Mouse (Mus musculus): ENCODE results near the gene Fsip1. TPM values are rescaled to one million over a fixed set of nuclear protein-coding genes. Genes with fewer than 3 reads are reported as not detected.
A peak's percentile ranks its signal among the peaks of the same experiment; 100 is the strongest.

The Fsip1 gene
- polyA plus RNA-seq, 1 experiment from 2014 or later, result 2.3 TPM

DNA sequence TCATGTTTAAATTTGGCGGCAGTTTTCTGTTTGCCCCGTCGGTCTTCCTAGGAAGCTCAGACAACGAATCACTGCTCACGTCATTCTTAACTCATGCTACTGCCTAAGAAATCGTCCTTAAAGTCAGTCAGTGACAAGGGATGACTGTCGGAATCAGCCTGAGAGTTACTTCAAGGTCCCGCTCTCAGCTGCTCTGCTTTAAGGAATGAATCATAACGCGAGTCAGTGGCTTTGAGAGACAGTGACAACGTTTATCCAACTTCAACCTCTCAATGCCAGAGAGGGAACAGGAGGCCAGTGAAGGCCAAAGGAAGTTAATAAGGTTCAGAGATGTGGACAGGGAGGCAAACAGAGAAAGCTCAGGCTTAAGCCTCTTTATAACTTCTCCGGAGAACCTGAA, 7.8 kb downstream of the Fsip1 start:
- no peaks in the 10 kb centered on the region for H3K36me3 ChIP-seq (ENCODE audit: insufficient read depth, low read length)
- 55% methylated on average over 12 of the region's 12 CpGs for WGBS
- ATAC-seq (no peak), DNase-seq (ENCODE audit: low spot score) (no peak)
- no peak overlapping the region for H3K4me2 ChIP-seq (replicated peaks; ENCODE audit: low read depth, low read length)
- H3K4me1 ChIP-seq (ENCODE audit: insufficient read depth, low read depth, low read length), result no peaks in the 10 kb centered on the region
- H3K27me3 ChIP-seq (replicated peaks; ENCODE audit: insufficient read depth, low read length), result no peaks in the 10 kb centered on the region
- no peak overlapping the region for H3K4me3 ChIP-seq (ENCODE audit: low read depth, low read length)
- TF ChIP-seq CTCF (IDR thresholded peaks at IDR 0.05) (no peak), EP300 (IDR thresholded peaks at IDR 0.05) (no peak)
- no peak overlapping the region for H3K27ac ChIP-seq (ENCODE audit: low read length)
- H3K9ac ChIP-seq (replicated peaks; ENCODE audit: low read depth), result no peak overlapping the region
- no peaks in the 10 kb centered on the region for H3K9me3 ChIP-seq (ENCODE audit: low read length)

DNA sequence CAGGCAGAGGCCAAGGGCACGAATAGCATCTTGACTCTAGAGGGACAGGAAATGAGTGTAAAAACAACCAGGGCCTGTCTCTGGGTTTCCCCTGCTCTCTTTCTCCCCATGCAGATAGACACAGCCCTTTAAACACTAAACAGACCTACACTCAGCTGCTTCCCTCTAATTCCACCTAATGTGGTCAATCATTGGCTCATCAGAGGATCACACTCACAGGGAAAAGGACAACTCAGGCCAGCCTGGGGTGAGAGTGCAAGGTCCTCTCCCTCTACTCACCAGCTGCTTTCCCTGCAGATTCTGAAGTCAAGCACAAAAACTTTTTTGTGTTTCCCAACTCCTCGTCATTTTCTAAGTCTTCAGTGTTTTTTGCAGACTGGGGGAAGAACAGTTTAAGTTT, 8.8 kb downstream of the Fsip1 start:
- no peak overlapping the region for H3K9ac ChIP-seq (replicated peaks; ENCODE audit: low read depth)
- H3K27me3 ChIP-seq (replicated peaks; ENCODE audit: insufficient read depth, low read length), result no peaks in the 10 kb centered on the region
- 31% methylated on average over 2 of the region's 2 CpGs for WGBS
- no peak for DNase-seq (ENCODE audit: low spot score)
- no peaks in the 10 kb centered on the region for H3K4me1 ChIP-seq (ENCODE audit: insufficient read depth, low read depth, low read length)
- TF ChIP-seq EP300 (IDR thresholded peaks at IDR 0.05) (no peak), CTCF (IDR thresholded peaks at IDR 0.05) (no peak)
- H3K9me3 ChIP-seq (ENCODE audit: low read length), result no peaks in the 10 kb centered on the region
- H3K4me2 ChIP-seq (replicated peaks; ENCODE audit: low read depth, low read length), result no peak overlapping the region
- no peak overlapping the region for H3K4me3 ChIP-seq (ENCODE audit: low read depth, low read length)
- H3K36me3 ChIP-seq (ENCODE audit: insufficient read depth, low read length), result no peaks in the 10 kb centered on the region
- no peak for ATAC-seq
- H3K27ac ChIP-seq (ENCODE audit: low read length), result no peak overlapping the region

DNA sequence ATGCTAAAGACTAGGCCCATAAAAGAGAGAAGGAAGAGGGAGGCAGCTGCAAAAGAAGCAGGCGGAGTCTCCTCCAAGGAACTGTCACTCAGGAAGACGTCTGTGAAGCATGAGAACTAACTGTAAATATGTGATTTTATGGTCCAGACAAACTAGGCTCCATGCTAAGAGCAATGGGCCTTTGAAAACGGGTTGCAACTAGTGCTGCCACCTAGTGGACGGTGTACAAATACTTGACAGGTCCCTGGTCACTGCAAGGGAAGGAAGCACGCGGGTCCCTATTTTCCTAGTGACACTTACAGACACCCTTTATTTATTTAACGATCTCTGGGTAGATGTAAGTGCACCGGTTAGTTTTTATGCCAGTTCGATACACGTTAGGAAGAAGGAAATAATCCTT, 10.9 kb downstream of the Fsip1 start:
- Histone ChIP-seq H3K9me3 (ENCODE audit: low read length) (no peaks in the 10 kb centered on the region), H3K36me3 (ENCODE audit: insufficient read depth, low read length) (no peaks in the 10 kb centered on the region), H3K27me3 (replicated peaks; ENCODE audit: insufficient read depth, low read length) (no peaks in the 10 kb centered on the region), H3K4me3 (ENCODE audit: low read depth, low read length) (no peak overlapping the region), H3K27ac (ENCODE audit: low read length) (no peak overlapping the region), H3K4me1 (ENCODE audit: insufficient read depth, low read depth, low read length) (no peaks in the 10 kb centered on the region), H3K4me2 (replicated peaks; ENCODE audit: low read depth, low read length) (no peak overlapping the region), H3K9ac (replicated peaks; ENCODE audit: low read depth) (no peak overlapping the region)
- ATAC-seq (peak; percentile 65), DNase-seq (ENCODE audit: low spot score) (peak; percentile 83)
- WGBS, result 4% methylated on average over 10 of the region's 10 CpGs
- TF ChIP-seq CTCF (IDR thresholded peaks at IDR 0.05) (peak; percentile 87), EP300 (IDR thresholded peaks at IDR 0.05) (no peak)

DNA sequence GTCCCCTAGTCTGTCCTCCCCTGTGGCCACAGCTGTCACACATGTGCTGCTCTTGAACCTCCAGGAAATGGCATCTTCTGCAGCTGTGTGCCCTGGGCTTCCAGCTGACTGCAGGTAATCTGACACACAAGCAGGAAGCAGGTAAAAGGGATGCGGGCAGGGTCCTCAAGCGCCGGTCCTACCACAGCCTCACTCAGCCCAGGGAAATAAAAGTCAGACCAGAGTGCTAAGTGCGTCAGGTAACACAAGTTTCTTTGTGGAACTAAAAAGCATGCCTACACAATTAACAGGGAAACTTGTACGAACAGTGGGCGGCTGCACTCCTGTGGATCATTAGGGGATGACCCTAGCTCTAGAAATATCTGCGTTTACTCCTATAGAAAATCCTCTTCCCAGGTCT, 20.6 kb downstream of the Fsip1 start:
- Histone ChIP-seq H3K36me3 (ENCODE audit: insufficient read depth, low read length) (no peaks in the 10 kb centered on the region), H3K4me1 (ENCODE audit: insufficient read depth, low read depth, low read length) (no peaks in the 10 kb centered on the region), H3K4me3 (ENCODE audit: low read depth, low read length) (no peak overlapping the region), H3K27ac (ENCODE audit: low read length) (no peak overlapping the region), H3K27me3 (replicated peaks; ENCODE audit: insufficient read depth, low read length) (no peaks in the 10 kb centered on the region), H3K9ac (replicated peaks; ENCODE audit: low read depth) (no peak overlapping the region), H3K9me3 (ENCODE audit: low read length) (no peaks in the 10 kb centered on the region), H3K4me2 (replicated peaks; ENCODE audit: low read depth, low read length) (no peak overlapping the region)
- TF ChIP-seq EP300 (IDR thresholded peaks at IDR 0.05) (no peak), CTCF (IDR thresholded peaks at IDR 0.05) (no peak)
- ATAC-seq (no peak), DNase-seq (ENCODE audit: low spot score) (no peak)
- 75% methylated on average over 7 of the region's 7 CpGs for WGBS

DNA sequence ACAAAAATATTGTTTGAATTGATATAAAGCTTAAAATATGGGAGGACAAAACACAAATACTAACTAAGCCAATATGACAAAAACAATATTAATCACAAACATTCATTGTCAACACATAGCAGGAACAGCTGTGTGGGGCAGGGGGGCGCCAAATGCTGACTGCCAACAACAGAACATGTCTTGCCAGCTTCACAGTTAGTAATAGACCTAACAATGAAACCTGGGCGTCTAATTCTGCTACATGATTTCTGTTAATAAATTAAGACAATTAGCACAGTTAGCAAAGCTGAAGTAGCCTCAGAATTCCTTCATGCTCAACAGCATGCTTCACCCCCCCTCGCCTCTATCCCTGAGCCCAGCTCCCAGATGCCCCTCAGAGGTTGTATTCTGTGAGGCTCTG, 21.2 kb downstream of the Fsip1 start:
- ATAC-seq (no peak), DNase-seq (ENCODE audit: low spot score) (no peak)
- Histone ChIP-seq H3K4me1 (ENCODE audit: insufficient read depth, low read depth, low read length) (no peaks in the 10 kb centered on the region), H3K9ac (replicated peaks; ENCODE audit: low read depth) (no peak overlapping the region), H3K36me3 (ENCODE audit: insufficient read depth, low read length) (no peaks in the 10 kb centered on the region), H3K4me3 (ENCODE audit: low read depth, low read length) (no peak overlapping the region), H3K9me3 (ENCODE audit: low read length) (no peaks in the 10 kb centered on the region), H3K27me3 (replicated peaks; ENCODE audit: insufficient read depth, low read length) (no peaks in the 10 kb centered on the region), H3K4me2 (replicated peaks; ENCODE audit: low read depth, low read length) (no peak overlapping the region), H3K27ac (ENCODE audit: low read length) (no peak overlapping the region)
- TF ChIP-seq CTCF (IDR thresholded peaks at IDR 0.05), result no peak
- TF ChIP-seq EP300 (IDR thresholded peaks at IDR 0.05), result no peak
- WGBS, result 73% methylated on average over 3 of the region's 3 CpGs

DNA sequence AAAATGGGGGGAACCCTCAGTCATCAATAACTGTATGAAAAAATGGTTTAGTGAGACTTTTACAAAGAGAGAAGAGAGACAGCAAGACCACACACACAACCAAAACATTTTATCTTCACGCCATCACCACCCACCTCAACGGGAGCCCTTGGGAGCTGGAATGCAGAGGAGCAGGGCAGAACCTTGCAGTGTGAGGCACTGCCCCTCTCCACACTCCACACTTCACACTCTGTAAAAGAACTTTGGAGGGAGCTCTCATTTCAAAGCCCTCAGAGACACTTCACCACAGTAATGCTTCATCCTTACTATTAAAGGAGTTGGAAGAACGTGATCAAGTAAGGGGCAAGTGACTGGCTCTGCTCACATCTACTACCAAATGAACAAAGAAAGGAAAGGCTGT, 26.2 kb downstream of the Fsip1 start:
- no peak for TF ChIP-seq EP300 (IDR thresholded peaks at IDR 0.05)
- TF ChIP-seq CTCF (IDR thresholded peaks at IDR 0.05), result no peak
- ATAC-seq (peak; percentile 87), DNase-seq (ENCODE audit: low spot score) (peak; percentile 46)
- Histone ChIP-seq H3K4me3 (ENCODE audit: low read depth, low read length) (no peak overlapping the region), H3K9me3 (ENCODE audit: low read length) (no peaks in the 10 kb centered on the region), H3K27me3 (replicated peaks; ENCODE audit: insufficient read depth, low read length) (no peaks in the 10 kb centered on the region), H3K36me3 (ENCODE audit: insufficient read depth, low read length) (no peaks in the 10 kb centered on the region), H3K4me2 (replicated peaks; ENCODE audit: low read depth, low read length) (no peak overlapping the region), H3K27ac (ENCODE audit: low read length) (no peak overlapping the region), H3K4me1 (ENCODE audit: insufficient read depth, low read depth, low read length) (no peaks in the 10 kb centered on the region), H3K9ac (replicated peaks; ENCODE audit: low read depth) (no peak overlapping the region)
- WGBS, result 22% methylated on average over 3 of the region's 3 CpGs

DNA sequence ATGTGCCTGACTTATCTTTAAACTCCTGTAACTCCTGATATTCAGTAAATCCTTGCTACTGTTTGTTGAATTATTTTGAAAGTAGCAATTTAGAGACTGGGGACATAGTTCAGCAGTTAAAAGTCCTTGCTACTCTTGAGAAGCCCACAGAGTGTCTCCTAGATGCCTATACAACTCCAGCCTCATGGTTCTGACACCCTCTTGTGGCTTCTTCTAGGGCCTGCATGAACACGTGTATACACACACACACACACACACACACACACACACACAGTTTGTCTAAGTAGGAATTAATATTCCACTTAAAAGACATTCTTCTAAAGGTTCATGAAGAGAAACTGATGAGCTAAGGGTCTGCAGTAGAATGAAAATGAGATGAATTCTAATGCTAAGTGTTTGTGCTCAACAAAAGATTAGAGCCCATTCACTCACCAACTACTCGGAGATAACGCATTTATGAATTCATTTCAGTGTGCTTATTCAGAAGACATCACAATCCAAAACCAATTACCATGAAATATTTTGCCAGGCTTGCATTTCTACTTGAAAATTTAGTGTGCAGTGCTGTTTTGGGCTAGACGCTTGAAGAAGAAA, 28.2 kb downstream of the Fsip1 start:
- H3K4me1 ChIP-seq (ENCODE audit: insufficient read depth, low read depth, low read length), result no peaks in the 10 kb centered on the region
- no peak overlapping the region for H3K4me3 ChIP-seq (ENCODE audit: low read depth, low read length)
- H3K9me3 ChIP-seq (ENCODE audit: low read length), result no peaks in the 10 kb centered on the region
- no peaks in the 10 kb centered on the region for H3K27me3 ChIP-seq (replicated peaks; ENCODE audit: insufficient read depth, low read length)
- H3K4me2 ChIP-seq (replicated peaks; ENCODE audit: low read depth, low read length), result no peak overlapping the region
- H3K9ac ChIP-seq (replicated peaks; ENCODE audit: low read depth), result no peak overlapping the region
- no peaks in the 10 kb centered on the region for H3K36me3 ChIP-seq (ENCODE audit: insufficient read depth, low read length)
- 85% methylated on average over 4 of the region's 4 CpGs for whole genome bisulfite sequencing
- no peak overlapping the region for H3K27ac ChIP-seq (ENCODE audit: low read length)
- ATAC-seq (no peak), DNase-seq (ENCODE audit: low spot score) (no peak)
- TF ChIP-seq EP300 (IDR thresholded peaks at IDR 0.05) (no peak), CTCF (IDR thresholded peaks at IDR 0.05) (no peak)
